Mouse (Mus musculus) MEL (cell line): ENCODE data around the gene Rffl.

ENCODE experiments used
- CTCF ChIP-seq, 3 experiments: IDR thresholded peaks in 2 of 3; conservative IDR thresholded peaks in 1 of 3; 2 replicates each; pipeline ENCODE4 v1.5.1; 2011 to 2012; ENCODE audit warnings: low read length in 3 of 3, low read depth in 2 of 3, mild to moderate bottlenecking in 2 of 3, improper control_type of control experiment in 1 of 3, inconsistent platforms in 1 of 3, mixed read lengths in 1 of 3, moderate library complexity in 1 of 3; ENCODE audit not compliant: control insufficient read depth in 1 of 3, insufficient read depth in 1 of 3, poor library complexity in 1 of 3, severe bottlenecking in 1 of 3
- EP300 ChIP-seq, 2 experiments: IDR thresholded peaks; 2 replicates each; pipeline ENCODE4 v1.6.1; 2011; ENCODE audit warnings: improper control_type of control experiment in 2 of 2, low read length in 2 of 2, low read depth in 1 of 2, mild to moderate bottlenecking in 1 of 2
- ETS1 ChIP-seq: IDR thresholded peaks from 2 replicates; pipeline ENCODE4 v1.6.1; 2012; ENCODE audit warnings: low read depth, mild to moderate bottlenecking, inconsistent platforms, low read length, improper control_type of control experiment, moderate library complexity
- POLR2A ChIP-seq, 2 experiments: IDR thresholded peaks; 2 replicates each; pipeline ENCODE4 v1.6.1; 2011 to 2012; ENCODE audit warnings: low read length in 2 of 2, mild to moderate bottlenecking in 2 of 2, control low read depth in 1 of 2, improper control_type of control experiment in 1 of 2, low read depth in 1 of 2, moderate library complexity in 1 of 2; ENCODE audit not compliant: control insufficient read depth in 1 of 2, insufficient read depth in 1 of 2, poor library complexity in 1 of 2
- ZNF384 ChIP-seq: IDR thresholded peaks from 2 replicates; pipeline ENCODE4 v1.6.1; 2012; ENCODE audit warnings: low read depth, mild to moderate bottlenecking, inconsistent platforms, low read length, improper control_type of control experiment

- TF ChIP-seq POLR2A (IDR thresholded peaks at IDR 0.05; ENCODE audit: control insufficient read depth in 1 of 2, insufficient read depth in 1 of 2, low read depth in 1 of 2, low read length in 2 of 2, poor library complexity in 1 of 2) (no peak), CTCF (IDR thresholded peaks at IDR 0.05 in 2 of 3, conservative IDR thresholded peaks at IDR 0.05 in 1 of 3; ENCODE audit: control insufficient read depth in 1 of 3, insufficient read depth in 1 of 3, low read depth in 2 of 3, low read length in 3 of 3, poor library complexity in 1 of 3, severe bottlenecking in 1 of 3) (no peak), EP300 (IDR thresholded peaks at IDR 0.05; ENCODE audit: low read depth in 1 of 2, low read length in 2 of 2) (no peak), ZNF384 (no peak), ETS1 (no peak)
Measured at GRCm38 (mm10) chr11:82852115-82852514, 18.9 kb downstream of the Rffl start.
